Mouse (Mus musculus): ENCODE data around the gene Pip4p1.
"Not testable (repeated sequence)": the region's sequence is repeated elsewhere in the genome, so short reads cannot be mapped to it uniquely, and the experiment has no call there.

The Pip4p1 gene

DNA sequence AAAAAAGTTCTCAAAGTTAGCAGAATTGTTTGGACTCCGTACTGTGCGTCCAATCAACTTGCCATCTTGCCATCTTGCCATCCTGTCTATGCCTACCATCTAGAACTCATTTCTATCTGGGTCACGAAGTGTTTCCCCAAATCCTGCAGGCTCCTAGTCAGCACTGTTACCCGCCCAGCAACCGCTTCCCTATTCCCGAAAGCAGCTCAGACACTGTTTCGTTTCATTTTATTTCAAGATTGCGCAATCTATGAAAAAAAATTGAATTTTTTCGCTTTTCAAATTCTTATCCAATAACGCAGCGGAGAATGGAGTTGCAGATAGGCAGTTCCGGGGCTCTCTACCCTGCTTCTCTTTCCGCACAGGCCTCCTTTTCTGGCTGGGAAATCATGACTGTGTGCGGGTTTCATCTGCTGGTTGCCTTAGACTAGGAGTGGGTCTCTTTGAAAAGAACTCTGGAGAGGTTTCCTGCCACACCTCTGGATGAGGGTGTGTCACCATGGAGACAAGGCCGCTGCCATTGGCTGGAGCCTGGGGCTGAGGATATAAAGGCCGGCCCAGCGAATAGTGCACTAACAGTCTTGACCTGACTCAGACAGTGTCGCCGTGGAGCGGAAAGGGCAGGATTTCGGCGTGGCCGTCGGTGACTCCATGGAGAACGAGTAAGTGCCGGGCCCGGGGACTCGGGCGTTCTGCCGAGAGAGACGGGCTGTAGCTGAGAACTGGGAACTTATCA lies 13.4 kb upstream of the Pip4p1 start, which contains the start of gene Gm49342:
TSS of gene Gm49342 (plus strand) at position 586 of the 736 bp plus-strand sequence.
- in situ Hi-C loops (cut with MboI, MseI) = loop anchor here (25.0 kb wide), 1 partner anchor 943 kb away; the partner anchor contains the start of genes Mettl17 and Slc39a2

DNA sequence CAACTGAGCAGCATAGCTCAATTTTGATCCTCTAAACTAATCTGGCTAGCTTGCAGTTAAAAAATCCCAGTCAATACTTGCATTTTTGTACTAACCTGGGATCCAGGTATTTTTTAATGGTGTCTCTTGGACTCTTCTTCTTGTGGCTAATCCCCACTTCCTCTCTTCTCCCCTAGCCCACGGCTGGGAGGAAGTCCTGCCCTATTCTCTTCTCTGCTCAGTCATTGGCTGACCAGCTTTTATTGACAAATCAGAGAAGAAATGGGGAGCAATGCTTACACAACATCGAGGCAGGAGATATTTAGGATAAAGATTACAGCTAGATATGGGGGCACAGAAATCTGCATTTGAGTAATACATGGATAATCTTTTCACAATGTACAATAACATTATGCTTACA lies 8.3 kb upstream of the Pip4p1 start:
- in situ Hi-C loops (cut with MboI, MseI) = loop anchor here (25.0 kb wide), 1 partner anchor 948 kb away; the partner anchor contains the start of genes Mettl17 and Slc39a2

DNA sequence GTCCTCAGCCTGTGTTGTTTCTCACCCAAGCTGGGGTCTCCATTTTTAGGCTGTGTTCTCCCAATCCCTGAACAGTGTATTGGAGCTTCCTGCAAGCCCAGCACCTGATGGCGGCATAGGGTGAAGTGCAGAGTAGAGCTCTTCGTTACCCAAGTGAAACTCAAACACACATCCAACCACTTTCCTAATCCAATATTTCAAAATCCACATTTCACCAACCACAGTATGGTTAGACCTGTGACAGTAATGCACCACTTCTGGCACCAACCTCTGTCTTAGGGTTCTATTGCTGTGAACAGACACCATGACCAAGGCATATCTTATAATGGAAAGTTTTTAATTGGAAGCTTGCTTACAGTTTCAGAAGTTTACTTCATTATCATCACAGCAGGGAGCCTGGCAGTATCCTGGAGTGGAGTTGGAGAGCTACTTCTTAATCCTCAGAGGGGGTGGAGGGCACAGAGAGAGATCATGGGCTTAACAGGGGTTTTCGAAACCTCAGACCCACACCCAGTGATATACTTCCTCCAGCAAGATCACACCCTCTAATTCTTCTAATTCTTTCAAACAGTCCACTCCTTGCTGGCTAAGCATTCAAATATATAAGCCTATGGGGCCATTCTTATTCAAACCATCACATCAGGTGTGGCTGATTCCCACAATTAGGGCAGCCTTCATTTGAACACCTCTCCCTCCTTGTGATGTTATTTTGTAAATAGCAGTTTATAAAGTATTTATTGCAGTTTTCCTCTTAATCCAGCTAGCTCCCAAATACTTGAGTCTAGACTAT lies 7.7 kb upstream of the Pip4p1 start:
- in situ Hi-C loops (cut with MboI, MseI) = loop anchor here (25.0 kb wide), 1 partner anchor 949 kb away; the partner anchor contains the start of genes Mettl17 and Slc39a2

DNA sequence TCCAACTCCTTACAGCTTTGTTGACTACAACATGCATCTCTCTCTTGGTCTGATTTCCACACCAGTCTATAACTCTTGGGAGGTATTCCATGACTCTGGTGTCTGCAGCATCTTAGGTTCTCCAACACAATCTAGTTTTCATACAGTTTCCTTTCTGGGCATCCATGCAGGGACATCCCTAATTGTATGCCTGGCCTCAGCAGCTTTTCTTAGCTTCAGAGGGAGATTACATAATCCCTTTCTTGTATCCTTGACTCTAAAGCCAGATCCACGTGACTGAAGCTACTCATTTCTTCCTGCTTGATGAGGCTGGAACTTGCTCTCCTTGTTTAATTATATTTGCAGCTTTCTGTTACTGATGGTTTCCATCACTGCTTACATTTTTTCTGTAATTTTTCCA lies 6.0 kb upstream of the Pip4p1 start:
- in situ Hi-C loops (cut with MboI, MseI) = loop anchor here (25.0 kb wide), 1 partner anchor 951 kb away; the partner anchor contains the start of genes Mettl17 and Slc39a2

DNA sequence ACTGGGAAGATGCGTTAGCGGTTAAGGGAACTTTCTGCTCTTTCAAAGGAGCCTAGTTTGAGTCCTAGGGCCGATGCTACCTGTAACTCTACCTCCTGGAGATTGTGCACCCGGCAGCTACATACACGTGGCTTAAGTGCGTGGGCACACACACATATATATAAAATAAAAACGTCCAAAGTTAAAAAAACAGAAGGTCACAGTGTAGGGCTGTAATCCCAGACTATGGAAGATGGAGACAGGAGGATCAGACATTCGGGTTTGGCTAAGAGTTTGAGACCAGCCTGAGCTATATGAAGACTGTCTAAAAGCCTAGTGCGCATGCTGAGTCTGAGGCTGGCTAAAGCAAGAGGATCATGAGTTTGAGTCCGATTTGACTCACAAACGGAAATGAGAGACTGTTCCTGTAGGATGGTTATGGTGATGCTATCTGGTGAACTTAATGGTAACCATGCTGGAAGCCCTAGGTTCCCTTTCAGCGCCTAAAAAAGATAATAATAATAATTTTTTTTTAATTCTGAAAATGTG lies 901 bp upstream of the Pip4p1 start:
- in situ Hi-C loops (cut with MboI, MseI) = loop anchor here (25.0 kb wide), 1 partner anchor 956 kb away; the partner anchor contains the start of genes Mettl17 and Slc39a2

DNA sequence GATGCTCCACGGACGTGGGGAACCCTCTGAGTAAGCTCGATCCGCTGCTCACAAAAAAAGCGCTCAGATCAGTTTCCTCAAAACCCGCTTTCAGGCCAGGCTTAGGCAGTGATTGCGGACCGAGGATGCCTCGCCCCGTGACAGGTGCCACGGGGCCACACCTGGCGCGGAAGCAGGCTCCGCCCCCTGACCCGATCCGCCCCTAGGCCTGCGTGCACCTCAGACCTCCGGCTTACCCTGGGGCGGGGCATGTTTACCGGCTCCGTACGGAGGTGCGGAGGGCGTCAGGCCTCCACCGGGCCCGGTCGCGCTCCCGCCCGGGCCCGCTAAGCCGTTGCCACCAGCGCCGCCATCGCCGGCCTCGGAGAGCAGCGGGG lies 291 bp downstream of the Pip4p1 start:
- in situ Hi-C loops (cut with MboI, MseI) = loop anchor here (25.0 kb wide), 1 partner anchor 957 kb away; the partner anchor contains the start of genes Mettl17 and Slc39a2

DNA sequence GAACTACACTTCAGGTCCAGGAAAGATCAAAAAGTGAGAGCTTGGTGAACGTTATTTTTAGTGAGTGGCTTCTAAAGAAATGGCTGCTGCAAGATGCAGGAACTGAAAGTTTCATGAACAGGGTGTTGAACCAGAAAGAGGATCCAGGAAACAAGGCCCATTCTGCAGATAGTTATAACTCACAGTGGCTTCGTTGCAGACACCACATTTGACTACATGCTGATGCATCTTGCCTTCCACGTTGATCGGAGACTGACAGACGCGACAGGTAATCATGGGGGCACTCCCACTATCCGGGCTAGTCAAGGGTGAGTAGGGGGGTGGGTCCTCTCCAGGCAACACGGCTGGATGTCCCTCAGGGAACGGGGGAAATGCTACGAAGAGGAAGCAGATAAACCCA lies 705 bp downstream of the Pip4p1 start:
- in situ Hi-C loops (cut with MboI, MseI) = loop anchor here (10.0 to 25.0 kb wide), 3 partner anchors 115 to 957 kb away; partner anchors contain the start of genes Mettl17 and Slc39a2

DNA sequence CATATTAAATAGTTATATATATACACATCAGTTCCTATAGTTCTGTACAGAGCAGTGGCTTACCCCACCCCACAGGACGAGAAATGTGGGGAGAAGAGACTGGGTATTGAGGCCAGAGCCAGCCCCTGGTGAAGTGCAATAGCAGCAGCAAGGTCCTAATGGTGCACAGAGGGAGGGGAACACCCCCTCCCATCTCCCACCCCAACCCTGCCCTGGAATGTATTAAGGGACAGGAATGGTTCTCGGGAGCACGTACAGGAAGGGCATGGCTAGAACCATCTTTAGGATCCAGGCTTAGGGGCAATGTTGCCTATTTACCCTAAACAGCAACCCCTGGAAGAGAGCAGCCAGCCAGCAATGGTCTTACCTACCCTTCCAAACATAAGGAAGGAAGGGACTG lies 3.3 kb downstream of the Pip4p1 start:
- in situ Hi-C loops (cut with MboI, MseI) = loop anchor here (10.0 to 25.0 kb wide), 3 partner anchors 113 to 960 kb away; partner anchors contain the start of genes Mettl17 and Slc39a2

DNA sequence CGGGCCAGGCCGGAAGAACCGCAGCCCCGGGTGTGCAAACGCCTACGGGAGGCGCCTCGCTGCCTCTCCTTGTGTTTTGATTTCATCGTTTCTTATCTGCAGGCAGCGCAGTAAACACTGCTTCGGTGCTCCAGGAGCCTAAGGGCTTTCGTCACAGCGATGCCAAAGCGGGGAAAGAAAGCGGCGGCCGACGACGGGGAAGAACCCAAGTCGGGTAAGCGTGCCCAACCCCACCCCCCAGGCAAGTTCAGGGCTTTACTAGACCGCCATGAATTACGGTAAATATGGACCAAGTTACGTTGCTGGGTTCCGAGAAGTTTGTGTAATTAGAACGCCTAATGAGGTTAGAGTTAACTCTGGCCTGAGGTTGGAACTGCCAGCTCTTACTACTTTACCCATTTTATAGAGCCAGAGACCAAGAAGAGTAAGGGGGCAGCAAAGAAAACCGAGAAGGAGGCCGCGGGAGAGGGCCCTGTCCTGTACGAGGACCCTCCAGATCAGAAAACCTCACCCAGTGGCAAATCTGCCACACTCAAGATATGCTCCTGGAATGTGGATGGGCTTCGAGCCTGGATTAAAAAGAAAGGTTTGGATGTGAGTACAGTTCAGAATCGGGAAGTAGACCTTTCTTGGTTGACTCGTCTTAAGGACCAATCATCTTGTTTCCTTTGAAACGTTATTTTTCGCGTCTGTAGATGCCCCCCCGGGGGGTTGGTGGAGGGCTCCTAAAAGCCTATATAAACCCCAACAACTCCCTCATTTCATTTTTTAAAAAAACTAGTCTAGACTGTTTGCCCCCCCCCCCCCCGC lies 5.3 kb downstream of the Pip4p1 start:
- in situ Hi-C loops (cut with MboI, MseI) = loop anchor here (10.0 to 25.0 kb wide), 3 partner anchors 111 to 962 kb away; partner anchors contain the start of genes Mettl17 and Slc39a2

DNA sequence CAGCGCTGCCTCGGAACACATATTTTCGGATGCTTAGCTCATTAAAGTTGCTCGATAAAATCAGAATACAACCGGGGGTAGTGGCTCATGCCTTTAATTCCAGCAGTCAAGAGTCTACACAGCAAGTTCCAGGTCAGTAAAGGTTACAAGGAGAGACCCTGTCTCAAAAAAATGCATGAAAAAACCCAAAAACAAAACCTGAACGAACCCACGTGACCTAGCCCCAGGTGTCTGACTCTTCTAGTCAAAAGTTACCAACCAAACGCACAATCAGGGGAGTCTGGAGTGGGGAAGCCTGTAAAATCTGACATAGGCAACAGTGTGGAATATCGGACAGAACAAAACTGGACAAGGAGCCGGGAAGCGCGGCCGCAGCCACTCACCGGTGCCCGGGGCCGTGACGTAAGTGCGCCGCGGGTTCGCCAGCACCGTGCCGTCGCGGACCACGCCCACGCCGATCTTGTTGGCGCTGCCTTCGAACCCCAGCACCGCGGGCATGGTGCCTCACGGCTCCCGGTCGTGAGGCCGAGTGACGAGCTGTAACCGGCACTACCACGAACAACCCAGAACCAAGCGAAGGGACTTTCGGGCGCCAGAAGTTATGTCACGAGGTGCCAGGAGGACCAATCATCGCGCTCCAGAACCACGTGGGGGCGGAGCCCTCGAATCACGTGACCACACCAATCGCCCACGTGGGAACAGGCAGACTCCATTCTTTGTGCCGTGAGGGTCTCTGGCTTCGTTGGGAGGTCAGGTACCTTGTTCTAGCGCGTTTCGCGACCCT lies 6.2 kb downstream of the Pip4p1 start, which contains the start of the genes Osgep and Apex1:
TSS of gene Osgep (minus strand) at position 613 of the 784 bp plus-strand sequence.
TSS of gene Apex1 (plus strand) at position 688 of the 784 bp plus-strand sequence.
- in situ Hi-C loops (cut with MboI, MseI) = loop anchor here (10.0 to 25.0 kb wide), 3 partner anchors 110 to 963 kb away; partner anchors contain the start of genes Mettl17 and Slc39a2

DNA sequence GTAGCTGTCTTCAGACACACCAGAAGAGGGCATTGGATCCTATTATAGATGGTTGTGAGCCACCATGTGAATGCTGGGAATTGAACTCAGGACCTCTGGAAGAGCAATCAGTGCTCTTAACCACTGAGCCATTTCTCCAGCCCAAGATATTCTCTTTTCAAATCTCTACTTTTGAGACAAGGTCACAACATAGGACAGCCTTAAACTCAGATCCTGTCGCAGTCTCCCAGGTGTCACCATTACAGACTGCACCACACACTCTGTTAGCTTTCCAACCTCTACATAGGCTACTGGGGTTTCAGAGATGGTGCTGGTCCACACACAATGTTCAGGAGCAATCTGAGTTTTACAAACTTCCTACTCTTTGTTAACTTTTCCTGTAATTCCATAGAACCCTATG lies 7.2 kb downstream of the Pip4p1 start:
- in situ Hi-C loops (cut with MboI, MseI) = loop anchor here (10.0 kb wide), 2 partner anchors 109 to 141 kb away; no protein-coding TSS in a partner anchor

DNA sequence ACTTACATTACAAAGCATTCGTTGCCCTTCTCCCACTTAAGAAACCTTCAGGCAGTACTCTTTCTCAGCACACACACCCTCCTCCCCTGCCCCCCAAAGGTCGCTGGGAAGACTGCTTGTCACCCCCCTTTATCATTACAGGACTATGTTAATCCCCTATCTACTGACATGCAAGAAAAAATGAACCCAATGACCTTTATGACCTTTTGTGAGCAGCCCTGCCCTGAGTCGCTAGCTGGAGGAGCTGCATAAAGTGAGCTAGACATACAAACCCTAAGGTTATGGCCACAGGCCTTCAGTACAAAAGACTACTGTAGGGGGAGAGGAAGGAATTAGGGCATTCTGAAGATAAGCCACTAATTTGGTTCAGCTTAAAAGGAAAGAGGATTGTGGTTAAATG lies 19.3 kb downstream of the Pip4p1 start:
- in situ Hi-C loops (cut with MboI, MseI) = no loop called here

DNA sequence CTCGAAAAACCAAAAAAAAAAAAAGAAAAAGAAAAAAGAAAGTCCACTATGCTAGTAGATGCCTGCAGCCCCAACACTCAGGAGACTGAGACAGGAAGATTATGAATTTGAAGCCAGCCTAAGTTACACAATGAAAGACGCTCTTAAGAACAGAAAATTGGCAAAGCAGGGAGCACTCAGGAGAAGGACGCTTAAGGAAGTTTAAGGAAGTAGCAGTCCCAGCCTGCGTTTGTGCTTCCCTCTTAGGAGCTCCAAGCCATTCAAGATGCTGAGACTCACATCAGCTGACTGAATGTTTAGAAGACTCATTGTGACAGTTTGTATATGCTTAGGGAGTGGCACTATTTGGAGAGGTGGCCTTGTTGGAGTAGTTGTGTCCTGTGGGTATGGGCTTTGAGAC lies 22.5 kb downstream of the Pip4p1 start:
- in situ Hi-C loops (cut with MboI, MseI) = no loop called here

DNA sequence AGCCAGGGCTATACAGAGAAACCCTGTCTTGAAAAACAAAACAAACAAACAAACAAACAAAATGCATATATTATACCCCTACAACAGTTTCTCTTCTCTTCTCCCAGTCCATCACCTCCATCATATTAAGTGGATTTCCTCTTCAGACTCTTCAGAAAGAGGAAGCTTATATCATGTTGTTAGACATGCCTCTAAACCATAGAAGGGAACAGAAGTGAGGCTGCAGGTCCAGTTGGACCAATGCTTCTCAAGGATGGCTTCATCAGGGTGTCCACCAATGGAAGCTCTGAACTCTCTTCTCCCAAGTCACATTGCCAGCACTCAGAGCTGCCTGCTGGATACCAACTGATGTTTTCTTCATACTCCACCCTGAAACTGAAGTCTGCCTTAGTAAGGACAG lies 25.3 kb downstream of the Pip4p1 start:
- in situ Hi-C loops (cut with MboI, MseI) = not testable (repeated sequence)

DNA sequence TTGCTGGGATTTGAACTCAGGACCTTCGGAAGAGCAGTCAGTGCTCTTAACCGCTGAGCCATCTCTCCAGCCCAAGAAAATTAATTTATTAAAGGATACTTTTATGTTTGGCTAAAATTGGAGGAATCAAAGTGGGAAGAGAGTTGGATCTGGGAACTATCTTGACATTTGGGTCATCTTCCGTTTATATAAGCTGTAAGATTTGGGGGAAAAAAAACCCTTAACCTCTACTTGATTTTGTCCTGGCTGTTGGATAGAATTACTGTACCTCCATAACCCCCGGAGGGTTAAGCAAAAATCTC lies 25.9 kb downstream of the Pip4p1 start:
- in situ Hi-C loops (cut with MboI, MseI) = no loop called here

DNA sequence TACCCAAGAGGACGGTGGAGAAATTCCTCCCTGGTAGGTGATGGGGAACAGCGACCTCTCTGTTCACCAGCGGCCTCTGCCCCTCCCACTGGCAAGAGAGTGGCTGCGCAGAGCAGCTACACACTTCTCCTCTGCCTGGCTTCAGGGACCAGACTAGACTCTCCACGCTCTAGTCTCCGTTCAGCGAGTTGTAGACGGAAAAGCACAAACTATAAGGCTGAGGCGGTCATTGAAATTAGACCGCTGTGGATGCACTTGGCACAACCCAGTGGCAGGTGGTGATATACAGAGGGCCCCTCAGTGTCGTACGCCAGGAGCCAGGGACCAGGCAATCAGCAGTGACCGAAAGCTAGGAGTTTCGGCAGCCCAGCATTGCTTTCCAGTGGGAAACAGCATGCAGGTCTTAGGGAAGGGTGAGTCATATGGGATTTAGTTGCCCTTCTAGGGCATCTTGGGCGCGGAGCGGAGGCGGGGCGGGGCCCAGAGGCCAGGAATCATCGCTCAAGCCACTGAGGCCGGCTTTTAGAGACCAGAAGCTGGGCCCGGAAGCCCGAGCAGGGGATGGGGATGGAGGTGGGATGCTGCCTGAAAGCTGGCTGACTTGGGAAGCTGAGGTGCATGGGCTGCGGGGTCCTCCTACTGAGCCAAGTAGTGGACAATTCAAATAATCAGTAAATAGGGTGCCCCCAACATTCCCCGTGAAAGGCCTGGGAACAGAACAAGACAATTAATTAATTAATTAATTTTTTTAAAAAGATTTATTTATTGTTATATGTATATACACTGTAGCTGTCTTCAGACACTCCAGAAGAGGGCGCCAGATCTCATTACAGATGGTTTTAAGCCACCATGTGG lies 26.5 kb downstream of the Pip4p1 start:
- in situ Hi-C loops (cut with MboI, MseI) = no loop called here

DNA sequence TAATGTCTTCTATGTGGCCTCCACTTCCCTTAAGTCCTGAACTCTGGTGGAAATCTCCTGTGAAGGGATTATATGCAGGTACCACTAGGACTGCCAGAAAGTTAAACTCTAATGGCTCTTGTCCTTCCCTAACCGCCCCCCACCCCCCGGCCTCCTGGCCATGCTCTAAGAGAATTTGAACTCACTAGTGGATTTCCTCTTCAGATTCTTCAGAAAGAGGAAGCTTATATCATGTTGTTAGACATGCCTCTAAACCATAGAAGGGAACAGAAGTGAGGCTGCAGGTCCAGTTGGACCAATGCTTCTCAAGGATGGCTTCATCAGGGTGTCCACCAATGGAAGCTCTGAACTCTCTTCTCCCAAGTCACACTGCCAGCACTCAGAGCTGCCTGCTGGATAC lies 32.7 kb downstream of the Pip4p1 start:
- in situ Hi-C loops (cut with MboI, MseI) = not testable (repeated sequence)

DNA sequence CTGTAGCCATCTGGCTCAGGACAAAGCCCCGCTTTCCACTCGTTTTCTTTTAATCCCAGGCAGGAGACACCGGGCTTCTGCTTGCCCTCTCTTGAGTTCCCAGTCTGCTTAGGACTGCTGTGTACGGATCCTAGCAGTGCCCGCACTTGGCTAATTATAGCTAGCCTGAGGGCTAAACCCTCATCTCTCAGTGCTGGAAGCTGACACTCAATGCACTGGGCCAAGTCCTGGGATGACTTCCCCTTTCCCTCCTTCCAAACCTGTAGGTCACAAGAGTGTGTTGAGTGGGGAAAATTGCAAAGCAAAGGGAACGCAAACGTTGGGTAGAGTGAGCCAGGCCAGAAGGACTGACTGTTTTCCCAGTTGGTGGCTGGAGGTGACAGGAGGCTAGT lies 33.3 kb downstream of the Pip4p1 start, which contains the start of gene Klhl33:
TSS of gene Klhl33 (minus strand) at position 134 of the 392 bp plus-strand sequence.
- in situ Hi-C loops (cut with MboI, MseI) = no loop called here
